8 mouse cellular contexts compared by ENCODE assay signal in the genomic region with DNA sequence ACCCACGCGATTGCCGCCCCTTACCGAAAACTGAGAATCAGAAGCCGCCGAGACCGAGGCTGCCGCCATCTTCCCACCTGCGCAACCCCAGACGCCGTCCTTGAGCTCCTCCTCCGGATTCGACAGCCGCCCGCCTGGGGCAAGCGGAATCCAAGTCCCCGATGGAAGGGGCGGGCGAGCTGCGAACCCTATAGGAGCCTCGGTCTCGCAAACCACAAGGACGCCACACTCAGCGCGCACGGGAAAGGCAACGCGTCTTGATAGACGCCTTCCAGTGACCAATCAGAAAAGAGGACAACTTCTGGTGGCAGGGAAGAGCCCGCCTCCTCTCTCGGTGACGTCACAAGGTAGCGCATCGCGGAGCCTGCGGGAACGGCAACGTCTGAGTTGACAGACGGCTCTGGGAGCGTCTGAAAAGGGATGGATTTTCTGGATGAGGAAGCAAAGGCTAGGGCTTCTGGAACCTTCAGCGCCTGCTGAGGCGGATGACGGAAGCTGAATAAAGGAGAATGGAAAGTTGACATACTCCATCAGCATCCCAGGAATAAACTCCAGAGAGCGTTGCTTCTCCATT. TPM values are rescaled to one million over a fixed set of nuclear protein-coding genes. Genes with fewer than 3 reads are reported as not detected.
A peak's percentile ranks its signal among the peaks of the same experiment; 100 is the strongest.
DNase-seq lines count a peak whose midpoint lies in the region; ATAC-seq lines count a peak whose summit lies in the region.

A gene (minus strand): TSS at position 276 of the 574 bp plus-strand sequence.

- peak; percentile 94 for ATAC-seq in intestine, embryonic 14.5 days (replicated peaks; ENCODE audit: low FRiP score, low TSS enrichment, low read depth)

- H3K4me3 ChIP-seq in intestine, embryonic 14.5 days (ENCODE audit: low read depth, low read length), result peak within 1 kb of the TSS; percentile 80

- H3K9me3 ChIP-seq in intestine, embryonic 14.5 days (ENCODE audit: control insufficient read depth, low read length), result no peaks in the 10 kb centered on the region

- H3K27me3 ChIP-seq in intestine, embryonic 14.5 days (replicated peaks; ENCODE audit: control insufficient read depth, insufficient read depth, low read length), result no peaks in the 10 kb centered on the region

- peaks cover 25% of the 10 kb centered on the region for H3K36me3 ChIP-seq in intestine, embryonic 14.5 days (ENCODE audit: control insufficient read depth, insufficient read depth, low read length)

- peak within 1 kb of the TSS; percentile 83 for H3K4me2 ChIP-seq in intestine, embryonic 14.5 days (ENCODE audit: low read length)

- peak within 1 kb of the TSS; percentile 99 for H3K27ac ChIP-seq in intestine, embryonic 14.5 days (ENCODE audit: low read depth)

- H3K9ac ChIP-seq in intestine, embryonic 14.5 days (ENCODE audit: low read length), result peak within 1 kb of the TSS; percentile 94

- WGBS in intestine, embryonic 14.5 days, result under 1% methylated on average over 44 of the region's 44 CpGs

- DNase-seq in adrenal gland, adult 18-20 months (ENCODE audit: low spot score in 2 of 2), result peak; percentile 84 to 87
- peak; percentile 99 for DNase-seq in embryo, embryonic 11 days
- peak; percentile 91 for DNase-seq in gastrocnemius, postnatal 25 days
- DNase-seq in intestine, embryonic 14.5 days (ENCODE audit: low spot score), result peak; percentile 97
- DNase-seq in left cerebral cortex, postnatal 14 days (ENCODE audit: low spot score in 2 of 2), result peak; percentile 97 to 98
- peak; percentile 99 for DNase-seq in mesoderm, embryonic 11.5 days (ENCODE audit: low read depth, low spot score)
- peak; percentile 94 to 97 for DNase-seq in right cerebral cortex, postnatal 36 days (ENCODE audit: low spot score in 2 of 2)
- DNase-seq in yolk sac, embryonic 10.5 days (ENCODE audit: low spot score), result peak; percentile 96

- peaks cover 19% of the 10 kb centered on the region for H3K4me1 ChIP-seq in intestine, embryonic 14.5 days (replicated peaks; ENCODE audit: control insufficient read depth, insufficient read depth, low read length)

- intact Hi-C loops in left cerebral cortex, postnatal 14 days (cut with DNase I), result loop anchor here (5.0 kb wide), 1 partner anchor 580 kb away; a partner anchor contains a TSS

RNA-seq across cellular contexts. Expression of the gene that starts here (rescaled TPM):
- total RNA-seq in adrenal gland, adult 18-20 months (2021), result 10 to 100 TPM; 14.4 to 14.6 TPM
- total RNA-seq in gastrocnemius, postnatal 25 days (2021), result 1 to 10 TPM; 4.4 to 5.5 TPM
- polyA plus RNA-seq in intestine, embryonic 14.5 days (2014; fragmentation: Nextera tagmentation; extraction: Ambion mirVana), result 56.1 and 60.8 TPM in 2 replicates
- 10 to 100 TPM; 15.1 to 17.1 TPM for total RNA-seq in left cerebral cortex, postnatal 14 days (2021)

Comparison
In these comparisons a context has a peak if more than half of its experiments do, and no peak if none do; other contexts are left out.
1. Peak in every context shown above with its lines: DNase-seq, ATAC-seq, H3K4me3 ChIP-seq and H3K27ac ChIP-seq.